Mouse (Mus musculus) frontal cortex, adult 2 months (tissue): ENCODE results near the gene Ddit4. TPM values are rescaled to one million over a fixed set of nuclear protein-coding genes. Genes with fewer than 3 reads are reported as not detected.
A peak's percentile ranks its signal among the peaks of the same experiment; 100 is the strongest.

Experiments
- DNase-seq, 2 experiments: peaks; one replicate each; pipeline ENCODE4 v3.0.0; 2022; ENCODE audit warnings: low spot score in 1 of 2; ENCODE audit errors: extremely low spot score in 1 of 2
- polyA plus RNA-seq: library from polyadenylated mRNA; depleted of rRNA; stranded (reverse); fragments of >200 nt; gene quantifications from 2 replicates; pipeline ENCODE4 v1.2.3, GENCODE M21; 2012

The Ddit4 gene
- polyA plus RNA-seq, 1 experiment = 46.3 TPM

DNA sequence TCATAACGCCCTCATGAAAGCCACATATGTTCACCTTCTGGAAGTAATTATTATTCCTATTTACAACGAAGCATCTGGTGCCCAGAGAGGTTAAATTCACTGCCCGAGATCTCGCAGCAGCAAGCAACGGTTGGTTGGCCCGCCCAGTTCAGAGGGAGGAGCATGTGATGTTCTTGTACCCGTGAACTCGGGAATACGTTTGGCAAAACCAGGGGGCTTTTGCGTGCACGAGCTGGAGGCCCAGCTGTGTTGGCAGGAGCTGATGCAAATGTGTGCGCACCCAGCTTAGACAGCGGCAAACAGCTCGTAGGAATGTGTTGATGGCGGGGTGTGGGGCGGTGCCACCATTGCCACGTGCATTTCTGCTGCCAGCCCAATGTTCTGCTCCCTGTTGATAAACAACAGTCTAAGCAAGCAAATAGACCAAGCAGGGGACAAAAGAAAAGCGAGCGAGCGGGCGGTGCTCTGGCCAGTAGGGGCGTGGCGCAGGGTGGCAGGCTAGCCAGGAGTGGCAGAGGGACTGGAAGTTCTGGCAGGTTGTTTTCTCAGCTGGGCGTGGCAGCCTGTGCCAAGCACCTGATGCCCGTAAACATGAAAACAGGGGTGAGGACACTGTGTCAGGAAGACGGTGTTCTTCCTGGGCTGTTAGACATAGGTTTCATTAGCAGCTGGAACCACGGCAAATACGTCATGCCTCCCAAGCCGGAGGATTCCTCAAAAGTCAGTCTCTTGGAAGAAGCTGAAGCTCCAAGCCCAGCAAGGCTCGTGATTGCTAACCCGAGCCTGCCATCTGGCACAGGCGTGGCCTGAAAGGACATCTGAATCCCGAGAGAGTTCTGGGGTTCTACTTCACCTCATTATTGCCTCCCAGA lies 30.6 kb downstream of the Ddit4 start:
- DNase-seq = no peak

GRCm38 (mm10) chr10:59920485-59920809 lies 31.2 kb downstream of the Ddit4 start:
- DNase-seq = no peak

- DNase-seq = no peak
Observed at GRCm38 (mm10) chr10:59919494-59920181, 32.0 kb downstream of the Ddit4 start.

DNA sequence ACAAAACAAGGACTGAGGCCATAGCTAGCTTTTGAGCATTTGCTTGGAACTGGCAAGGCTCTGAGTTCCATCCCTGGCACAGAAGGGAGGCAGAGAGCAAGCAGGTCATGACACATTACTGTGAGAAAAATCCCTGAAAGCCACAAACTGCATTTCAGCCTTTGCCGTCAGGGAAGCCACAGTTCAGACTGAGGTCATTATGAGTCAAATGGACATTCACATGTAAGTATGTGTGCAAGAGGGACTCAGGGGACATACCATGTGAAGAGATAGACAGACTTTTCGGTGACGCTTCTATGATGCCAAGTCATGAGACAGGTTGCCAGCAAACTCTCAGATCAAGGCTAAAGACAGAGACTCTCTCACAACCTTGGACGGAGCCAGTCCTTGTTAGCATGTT lies 33.5 kb downstream of the Ddit4 start:
- no peak for DNase-seq

DNA sequence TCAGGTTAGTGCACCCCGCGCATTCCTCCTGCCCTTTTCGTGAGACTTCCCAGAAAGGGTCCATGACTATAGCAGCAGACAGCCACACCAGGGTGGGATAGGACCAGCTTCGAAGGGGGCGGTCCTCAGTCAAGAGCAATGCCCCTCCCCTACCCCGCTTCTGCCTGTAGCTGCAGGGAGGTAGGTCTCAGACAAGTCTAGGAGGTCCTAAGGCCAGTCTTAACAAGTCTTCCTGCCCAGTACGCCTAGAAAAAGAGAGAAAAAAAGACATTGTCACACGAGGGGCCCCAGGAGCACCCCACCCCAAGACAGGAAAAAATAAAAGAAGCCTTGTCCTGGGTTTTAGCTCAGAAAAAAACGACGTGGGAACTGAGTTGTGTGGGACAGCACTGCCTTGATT lies 35.0 kb downstream of the Ddit4 start:
- DNase-seq = no peak

GRCm38 (mm10) chr10:59916159-59916558 lies 35.5 kb downstream of the Ddit4 start:
- DNase-seq = no peak

- DNase-seq = no peak
Observed at GRCm38 (mm10) chr10:59915196-59915962, 36.3 kb downstream of the Ddit4 start.

DNA sequence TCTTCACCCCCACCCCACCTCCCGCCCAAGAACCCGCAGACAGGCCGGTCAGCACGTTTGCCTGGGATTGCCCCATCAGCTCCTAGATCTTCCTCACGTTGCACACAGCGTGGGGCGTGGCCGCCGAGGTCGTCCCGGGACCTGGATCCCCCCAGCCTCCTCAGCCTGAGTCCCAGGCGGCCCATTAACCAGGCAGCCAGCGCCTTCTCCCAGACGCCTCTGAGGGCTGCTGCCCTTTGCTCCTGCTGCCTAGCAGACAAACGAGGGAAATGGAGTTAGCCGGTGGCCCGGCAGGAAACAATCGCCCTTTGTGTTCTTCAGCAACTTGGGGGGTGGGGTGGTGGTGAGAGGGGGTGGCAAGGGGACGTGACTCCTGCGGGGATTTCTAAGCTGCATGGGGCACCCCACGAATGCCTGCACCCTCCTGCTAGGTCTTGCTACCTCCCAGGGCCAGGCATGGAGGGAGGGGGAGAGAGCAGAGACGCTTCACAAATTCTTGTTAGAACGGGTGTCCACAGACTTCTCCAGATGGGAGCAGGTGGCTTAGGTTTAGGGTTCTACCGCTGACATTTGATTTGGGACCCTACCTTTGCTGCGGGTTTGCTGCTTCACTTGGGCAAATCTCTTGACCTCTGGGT lies 40.0 kb downstream of the Ddit4 start:
- DNase-seq = no peak

DNA sequence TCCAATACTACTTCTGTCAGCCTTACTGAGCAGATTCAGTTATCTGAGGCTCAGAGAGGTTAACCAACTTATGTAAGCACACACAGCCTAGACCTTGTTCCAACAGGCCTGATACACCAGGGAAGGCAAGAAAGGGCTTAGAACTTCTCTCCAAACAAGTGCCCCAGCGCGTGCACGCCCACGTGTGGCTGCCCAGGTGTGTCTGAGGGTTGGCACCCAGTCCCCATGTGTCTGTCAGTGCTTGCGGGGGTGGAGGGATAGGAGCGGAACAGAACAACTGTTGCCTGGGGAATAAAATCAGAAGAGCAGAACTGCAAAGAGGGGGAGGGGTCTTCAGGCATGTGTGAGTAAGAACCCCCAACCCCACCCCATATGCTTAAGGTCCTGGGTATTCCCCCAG lies 40.5 kb downstream of the Ddit4 start:
- DNase-seq = no peak

GRCm38 (mm10) chr10:59909357-59909847 lies 42.2 kb downstream of the Ddit4 start:
- no peak for DNase-seq

- no peak for DNase-seq
Observed at GRCm38 (mm10) chr10:59908776-59909315, 42.8 kb downstream of the Ddit4 start.

GRCm38 (mm10) chr10:59907695-59908299 lies 43.8 kb downstream of the Ddit4 start:
- DNase-seq = no peak

DNA sequence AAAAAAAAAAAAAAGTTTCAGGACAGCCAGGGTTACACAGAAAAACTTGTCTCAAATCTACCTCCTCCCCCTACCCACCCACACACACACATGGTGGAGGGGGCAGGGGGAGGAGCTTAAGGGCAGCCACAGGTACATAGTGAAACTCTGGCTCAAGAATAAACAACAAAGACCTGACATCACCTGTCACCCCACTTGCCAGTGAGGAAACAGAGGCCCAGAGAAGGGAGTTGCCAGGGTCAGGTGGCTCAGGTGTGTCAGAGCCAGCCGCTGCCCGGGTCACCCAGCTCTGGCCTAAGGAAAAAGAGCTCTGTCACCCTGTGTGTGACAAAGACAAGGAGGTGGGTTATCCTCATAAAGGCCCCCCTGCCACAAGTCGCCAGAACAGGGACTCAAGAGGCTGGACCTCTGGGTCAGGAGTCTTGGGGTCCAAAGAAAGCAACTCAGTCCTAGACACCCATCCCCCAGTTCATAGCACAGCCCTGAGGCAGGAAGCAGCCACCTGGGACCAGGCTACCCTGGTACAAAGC lies 44.5 kb downstream of the Ddit4 start:
- DNase-seq = no peak

DNA sequence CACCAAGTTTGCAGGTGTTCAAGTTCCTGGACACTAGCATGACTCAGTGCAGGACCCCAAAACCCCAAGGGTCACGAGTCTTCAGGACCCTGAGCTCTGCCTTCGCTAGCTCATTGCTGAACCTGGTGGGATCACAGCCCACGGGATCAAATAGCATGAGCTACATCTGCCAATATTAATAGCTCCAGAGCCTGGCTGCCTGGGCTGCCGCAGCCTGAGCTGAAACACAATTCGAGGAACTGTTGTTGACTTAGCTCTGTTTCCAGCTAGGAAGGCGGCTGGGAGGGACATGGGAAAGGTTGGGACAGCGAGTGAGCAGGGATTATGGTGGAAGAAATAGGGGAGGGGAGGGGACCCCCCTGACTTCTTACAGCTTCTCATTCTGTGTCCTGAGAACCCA lies 48.5 kb downstream of the Ddit4 start:
- no peak for DNase-seq

GRCm38 (mm10) chr10:59902606-59902990 lies 49.0 kb downstream of the Ddit4 start:
- no peak for DNase-seq

DNA sequence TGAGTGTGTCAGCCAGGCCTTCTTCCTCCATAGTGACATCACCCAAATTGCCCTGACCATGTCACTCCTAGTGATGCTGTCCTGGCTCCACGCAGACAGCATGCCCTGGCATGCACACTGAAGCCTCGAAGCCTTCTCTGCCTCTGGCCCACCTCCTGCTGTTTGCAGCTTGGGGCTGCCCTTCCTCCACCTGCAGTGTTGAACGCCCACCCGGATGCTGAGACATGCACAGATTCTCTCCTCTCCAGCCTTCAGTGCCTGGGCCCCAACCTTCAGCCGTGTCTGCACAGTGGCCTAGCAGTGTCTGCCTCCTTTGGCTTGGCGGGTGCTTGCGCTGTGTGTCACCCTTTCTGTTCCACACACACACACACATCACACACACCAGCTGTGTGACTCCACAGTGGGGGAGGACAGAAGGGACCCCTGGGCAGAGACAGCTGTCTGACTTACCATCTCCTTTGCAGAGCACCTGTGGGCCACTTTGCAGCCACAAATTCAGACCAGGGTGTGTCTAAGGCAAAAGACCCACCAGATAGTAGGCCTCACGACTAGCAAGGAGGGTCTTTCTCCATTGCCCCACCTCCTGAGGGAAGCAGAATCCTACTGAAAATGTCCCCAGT lies 49.5 kb downstream of the Ddit4 start:
- peak in 1 of 2 experiments; percentile 59 for DNase-seq

GRCm38 (mm10) chr10:59901463-59901862 lies 50.2 kb downstream of the Ddit4 start:
- no peak for DNase-seq

DNA sequence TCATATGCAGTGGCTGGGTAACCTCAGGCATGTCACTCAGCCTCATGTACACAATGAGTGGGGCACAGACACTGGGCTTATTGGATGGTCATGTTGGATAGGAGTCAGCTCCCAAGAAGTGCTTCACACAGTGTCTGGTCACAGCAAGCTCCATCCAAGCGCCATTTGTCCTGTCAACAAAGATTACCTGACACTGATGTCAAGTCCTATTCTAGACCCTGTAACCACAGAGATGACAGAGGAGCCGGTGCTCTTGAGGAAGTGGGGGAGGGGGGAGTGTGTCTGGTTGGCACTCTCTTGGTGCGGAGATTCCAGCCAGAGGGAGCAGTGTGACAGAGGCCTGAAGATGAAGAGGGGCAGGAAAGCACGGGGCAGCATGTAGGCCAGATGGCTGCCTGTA lies 50.7 kb downstream of the Ddit4 start:
- DNase-seq = no peak

DNA sequence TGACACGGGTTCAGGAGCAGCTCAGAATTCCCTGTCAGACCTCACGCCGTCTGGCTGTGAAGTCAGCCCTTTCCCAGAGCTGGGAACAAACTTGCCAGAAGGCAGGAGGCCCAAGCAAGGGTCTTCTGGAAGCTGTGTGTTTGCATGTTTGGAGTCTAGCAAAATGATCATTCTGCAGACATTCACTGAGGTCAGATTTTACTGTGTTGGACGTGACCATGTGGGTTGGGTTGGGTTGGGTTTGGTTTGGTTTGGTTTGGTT lies 51.5 kb downstream of the Ddit4 start:
- no peak for DNase-seq
